Mouse (Mus musculus): ENCODE results near the gene Pmm2. TPM values are rescaled to one million over a fixed set of nuclear protein-coding genes. Genes with fewer than 3 reads are reported as not detected.

Gene Pmm2
- total and polyA plus RNA-seq, 2 experiments from 2014 or later, result 26.8 to 36.6 TPM

DNA sequence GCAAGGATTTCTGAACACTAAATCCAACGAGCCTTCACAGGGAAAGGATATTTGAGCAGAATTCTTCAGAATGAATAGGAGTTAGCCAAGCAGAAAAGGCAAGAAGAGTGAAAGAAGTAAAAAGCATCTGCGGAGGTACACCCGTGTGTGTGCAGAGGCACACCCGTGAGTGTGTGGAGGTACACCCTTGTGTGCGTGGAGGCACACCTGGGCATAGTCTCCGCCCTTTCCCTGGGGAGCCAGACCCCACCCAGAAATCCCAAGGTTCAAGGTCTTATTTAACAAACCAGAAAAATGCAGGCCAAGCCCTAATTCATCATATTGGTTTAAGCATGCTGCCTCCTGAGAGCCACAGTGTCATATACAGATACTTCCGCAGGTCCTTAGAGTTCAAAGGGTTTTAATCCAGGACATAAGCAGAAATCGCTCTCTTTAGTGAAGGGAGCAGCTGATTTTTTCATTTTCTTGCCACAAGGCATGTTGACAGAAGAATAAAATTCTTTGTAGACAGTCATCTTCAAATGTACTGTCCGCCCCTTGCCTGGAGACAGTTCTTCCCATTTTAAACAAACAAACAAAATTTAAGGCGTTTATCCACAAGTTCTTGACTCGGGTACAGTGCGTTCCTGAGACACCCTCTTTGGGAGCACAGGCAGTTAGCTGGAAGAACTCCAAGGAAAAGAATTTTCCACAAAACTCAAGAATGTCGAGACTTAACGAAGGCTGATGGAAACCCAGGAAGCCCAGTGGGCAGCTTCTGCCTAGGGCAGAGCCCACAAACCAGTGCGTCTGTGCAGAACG lies 17.0 kb upstream of the Pmm2 start:
- no peak overlapping the region for H3K27ac ChIP-seq (ENCODE audit: low read depth)
- H3K36me3 ChIP-seq (replicated peaks; ENCODE audit: control insufficient read depth, insufficient read depth, low read length), result 0 out of 2 replicates have a peak, but pooled peaks cover 4% of the 10 kb centered on the region
- 76% methylated on average over 16 of the region's 16 CpGs for WGBS
- DNase-seq (ENCODE audit: low spot score) (no peak), ATAC-seq (ENCODE audit: insufficient read depth, low read depth) (no peak)
- H3K9me3 ChIP-seq (replicated peaks; ENCODE audit: control insufficient read depth, low read length), result no peaks in the 10 kb centered on the region
- H3K4me1 ChIP-seq (ENCODE audit: control insufficient read depth, insufficient read depth), result no peaks in the 10 kb centered on the region
- H3K4me2 ChIP-seq (ENCODE audit: low read depth, low read length), result no peak overlapping the region
- no peak overlapping the region for H3K4me3 ChIP-seq (ENCODE audit: low read depth, low read length)
- no peaks in the 10 kb centered on the region for H3K27me3 ChIP-seq (ENCODE audit: control insufficient read depth, insufficient read depth, low read length)
- TF ChIP-seq EP300 (IDR thresholded peaks at IDR 0.05; ENCODE audit: low read depth) (no peak), CTCF (IDR thresholded peaks at IDR 0.05; ENCODE audit: low read depth) (no peak)
- H3K9ac ChIP-seq (replicated peaks; ENCODE audit: low read depth, low read length), result no peak overlapping the region

DNA sequence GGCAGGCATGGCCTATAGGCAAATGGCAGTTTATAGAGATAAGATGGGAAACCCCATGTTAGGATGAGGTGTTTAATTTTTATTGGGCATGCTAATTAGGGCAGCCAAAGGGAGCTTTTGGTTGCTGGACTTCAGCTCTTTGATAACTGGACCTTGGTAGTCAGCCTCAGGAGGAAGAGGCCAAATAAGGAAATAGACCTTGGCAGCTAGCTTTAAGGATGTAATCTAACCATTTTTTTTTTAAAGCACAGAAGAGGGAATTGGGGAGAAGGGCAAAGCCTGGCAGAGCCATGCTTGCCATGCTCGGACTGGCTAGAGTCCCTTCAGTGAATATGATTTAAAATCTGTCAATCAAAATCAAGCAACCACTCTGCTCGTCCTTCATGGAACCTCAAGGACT lies 7.1 kb upstream of the Pmm2 start:
- no peak overlapping the region for H3K9ac ChIP-seq (replicated peaks; ENCODE audit: low read depth, low read length)
- no peak for DNase-seq (ENCODE audit: low spot score)
- no peak overlapping the region for H3K4me3 ChIP-seq (ENCODE audit: low read depth, low read length)
- no peak overlapping the region for H3K4me2 ChIP-seq (ENCODE audit: low read depth, low read length)
- no peaks in the 10 kb centered on the region for H3K4me1 ChIP-seq (ENCODE audit: control insufficient read depth, insufficient read depth)
- no peaks in the 10 kb centered on the region for H3K9me3 ChIP-seq (replicated peaks; ENCODE audit: control insufficient read depth, low read length)
- H3K36me3 ChIP-seq (replicated peaks; ENCODE audit: control insufficient read depth, insufficient read depth, low read length), result peaks cover 9% of the 10 kb centered on the region; the same call in 1 of the 2 replicates
- no peaks in the 10 kb centered on the region for H3K27me3 ChIP-seq (ENCODE audit: control insufficient read depth, insufficient read depth, low read length)
- no peak for TF ChIP-seq EP300 (IDR thresholded peaks at IDR 0.05; ENCODE audit: low read depth)
- TF ChIP-seq CTCF (IDR thresholded peaks at IDR 0.05; ENCODE audit: low read depth), result no peak
- WGBS, result 64% methylated on average over 2 of the region's 2 CpGs
- no peak overlapping the region for H3K27ac ChIP-seq (ENCODE audit: low read depth)
- ATAC-seq (ENCODE audit: insufficient read depth, low read depth), result no peak

DNA sequence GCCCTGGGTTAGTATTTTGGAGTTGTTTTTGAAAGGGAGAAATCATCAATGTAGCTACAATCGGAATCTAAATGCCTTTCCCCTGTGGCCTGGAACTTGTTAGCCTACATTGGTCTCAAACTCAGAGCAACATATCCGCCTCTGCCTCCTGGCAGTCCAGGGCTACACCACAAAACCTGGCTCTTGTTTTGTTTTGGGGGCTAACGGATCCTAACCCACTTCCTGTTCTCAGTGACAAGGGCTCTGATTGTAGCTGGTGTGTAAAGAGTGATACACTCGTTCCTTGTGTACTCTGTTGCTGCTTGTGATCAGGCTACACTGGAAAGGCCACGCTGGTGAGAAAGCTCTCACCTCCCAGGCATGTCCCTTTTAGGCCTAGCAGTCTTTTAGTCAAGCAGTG lies 6.0 kb upstream of the Pmm2 start:
- Histone ChIP-seq H3K4me1 (ENCODE audit: control insufficient read depth, insufficient read depth) (peaks cover 5% of the 10 kb centered on the region; the same call in 1 of the 2 replicates), H3K4me3 (ENCODE audit: low read depth, low read length) (no peak overlapping the region), H3K9me3 (replicated peaks; ENCODE audit: control insufficient read depth, low read length) (no peaks in the 10 kb centered on the region), H3K4me2 (ENCODE audit: low read depth, low read length) (no peak overlapping the region), H3K27me3 (ENCODE audit: control insufficient read depth, insufficient read depth, low read length) (no peaks in the 10 kb centered on the region), H3K9ac (replicated peaks; ENCODE audit: low read depth, low read length) (no peak overlapping the region), H3K36me3 (replicated peaks; ENCODE audit: control insufficient read depth, insufficient read depth, low read length) (peaks cover 9% of the 10 kb centered on the region; the same call in 1 of the 2 replicates), H3K27ac (ENCODE audit: low read depth) (no peak overlapping the region)
- no peak for ATAC-seq (ENCODE audit: insufficient read depth, low read depth)
- TF ChIP-seq EP300 (IDR thresholded peaks at IDR 0.05; ENCODE audit: low read depth), result no peak
- 80% methylated on average over 5 of the region's 5 CpGs for WGBS
- DNase-seq (ENCODE audit: low spot score), result no peak

DNA sequence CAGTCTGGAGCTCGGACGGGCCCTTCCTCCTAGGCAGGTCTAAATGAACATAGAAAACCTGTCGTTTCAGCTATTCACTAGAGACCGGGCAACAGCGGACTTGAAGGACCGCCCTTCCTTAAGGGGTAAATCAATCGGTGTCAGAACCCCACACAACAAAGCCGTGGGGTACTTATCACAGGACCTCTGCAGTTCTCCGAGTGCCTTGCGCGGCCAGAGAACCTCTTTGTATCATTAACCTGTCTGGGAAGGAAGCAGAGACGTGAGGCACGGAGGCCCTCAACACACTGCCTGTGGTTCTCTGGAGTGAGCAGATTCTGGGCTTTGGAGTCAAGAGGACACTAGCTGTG lies 632 bp upstream of the Pmm2 start:
- peak overlapping the region; percentile 86 for H3K4me3 ChIP-seq (ENCODE audit: low read depth, low read length)
- 0% methylated on average over 13 of the region's 13 CpGs for WGBS
- no peaks in the 10 kb centered on the region for H3K9me3 ChIP-seq (replicated peaks; ENCODE audit: control insufficient read depth, low read length)
- H3K4me1 ChIP-seq (ENCODE audit: control insufficient read depth, insufficient read depth), result peaks cover 12% of the 10 kb centered on the region
- no peak for TF ChIP-seq CTCF (IDR thresholded peaks at IDR 0.05; ENCODE audit: low read depth)
- no peak for TF ChIP-seq EP300 (IDR thresholded peaks at IDR 0.05; ENCODE audit: low read depth)
- ATAC-seq (ENCODE audit: insufficient read depth, low read depth), result no peak
- peak overlapping the region; percentile 82 for H3K4me2 ChIP-seq (ENCODE audit: low read depth, low read length)
- DNase-seq (ENCODE audit: low spot score), result no peak
- H3K9ac ChIP-seq (replicated peaks; ENCODE audit: low read depth, low read length), result peak overlapping the region; percentile 84
- peaks cover 4% of the 10 kb centered on the region; the same call in 1 of the 2 replicates for H3K36me3 ChIP-seq (replicated peaks; ENCODE audit: control insufficient read depth, insufficient read depth, low read length)
- H3K27ac ChIP-seq (ENCODE audit: low read depth), result peak overlapping the region; percentile 91
- H3K27me3 ChIP-seq (ENCODE audit: control insufficient read depth, insufficient read depth, low read length), result no peaks in the 10 kb centered on the region

GRCm38 (mm10) chr16:8638131-8638530 lies 657 bp downstream of the Pmm2 start:
- Histone ChIP-seq H3K4me2 (ENCODE audit: low read depth, low read length) (peak overlapping the region; percentile 82), H3K36me3 (replicated peaks; ENCODE audit: control insufficient read depth, insufficient read depth, low read length) (peaks cover 7% of the 10 kb centered on the region), H3K27me3 (ENCODE audit: control insufficient read depth, insufficient read depth, low read length) (no peaks in the 10 kb centered on the region), H3K4me1 (ENCODE audit: control insufficient read depth, insufficient read depth) (peaks cover 12% of the 10 kb centered on the region), H3K27ac (ENCODE audit: low read depth) (peak overlapping the region; percentile 91), H3K9ac (replicated peaks; ENCODE audit: low read depth, low read length) (peak overlapping the region; percentile 84), H3K9me3 (replicated peaks; ENCODE audit: control insufficient read depth, low read length) (no peaks in the 10 kb centered on the region), H3K4me3 (ENCODE audit: low read depth, low read length) (peak overlapping the region; percentile 86)
- TF ChIP-seq EP300 (IDR thresholded peaks at IDR 0.05; ENCODE audit: low read depth) (no peak), CTCF (IDR thresholded peaks at IDR 0.05; ENCODE audit: low read depth) (no peak)
- DNase-seq (ENCODE audit: low spot score) (no peak), ATAC-seq (ENCODE audit: insufficient read depth, low read depth) (no peak)
- 28% methylated on average over 7 of the region's 7 CpGs for WGBS
